Mouse (Mus musculus): ENCODE data around the gene Prrc2b.

Gene Prrc2b

DNA sequence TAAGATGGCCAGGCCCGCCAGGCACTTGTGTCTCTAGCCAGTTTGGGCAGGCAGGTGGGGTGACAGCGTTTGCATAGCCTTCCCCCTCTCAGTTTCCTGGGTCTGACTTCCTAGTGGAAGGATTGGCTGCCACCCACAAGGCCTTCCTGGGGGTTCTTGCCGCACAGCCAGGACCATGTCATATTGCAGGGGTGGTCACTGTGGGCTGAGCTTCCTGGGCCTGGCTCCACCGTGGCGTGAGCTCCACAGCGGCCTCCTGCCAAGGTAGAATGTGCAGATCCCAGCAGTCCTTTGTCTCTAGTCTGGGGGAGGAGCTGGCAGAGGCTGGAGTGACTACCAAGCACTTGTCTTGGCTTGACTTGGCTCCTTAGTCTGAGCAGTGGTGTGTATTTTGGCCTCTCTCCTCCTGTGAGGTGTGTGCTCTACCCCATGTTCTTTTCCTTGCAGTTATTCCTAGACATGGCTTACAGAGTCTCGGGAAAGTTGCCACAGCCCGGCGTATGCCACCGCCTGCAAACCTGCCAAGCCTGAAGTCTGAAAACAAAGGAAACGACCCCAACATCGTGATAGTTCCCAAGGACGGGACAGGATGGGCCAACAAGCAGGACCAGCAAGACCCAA lies 31.9 kb downstream of the Prrc2b start:
- DNase-seq (ENCODE audit: low spot score in 2 of 2), result peak in 1 of 2 experiments; percentile 61

- peak; percentile 80 to 89 for DNase-seq (ENCODE audit: low spot score in 2 of 2)
These were observed 36.2 kb downstream of the Prrc2b start for GRCm38 (mm10) chr2:32187019-32187551.

DNA sequence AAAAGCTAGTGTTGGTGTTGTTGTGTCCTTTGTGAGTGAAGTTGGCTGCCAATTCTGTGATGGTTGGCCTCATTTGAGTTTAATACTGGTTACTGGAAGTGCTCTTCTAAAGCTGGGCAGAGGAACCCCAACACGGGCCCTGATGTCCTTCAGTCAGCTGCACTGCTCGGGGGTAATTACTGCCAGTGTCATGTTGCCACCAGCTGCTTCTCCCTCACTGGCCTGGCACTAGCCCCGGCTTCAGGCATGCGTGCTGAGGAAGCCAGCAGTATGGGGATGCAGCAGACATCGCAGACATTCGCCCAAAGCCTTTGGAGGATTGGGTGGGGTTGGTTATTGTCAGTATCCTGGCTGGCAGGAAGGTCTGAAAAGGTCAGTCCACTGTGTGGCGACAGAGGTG lies 36.8 kb downstream of the Prrc2b start:
- DNase-seq (ENCODE audit: low spot score in 2 of 2), result no peak

DNA sequence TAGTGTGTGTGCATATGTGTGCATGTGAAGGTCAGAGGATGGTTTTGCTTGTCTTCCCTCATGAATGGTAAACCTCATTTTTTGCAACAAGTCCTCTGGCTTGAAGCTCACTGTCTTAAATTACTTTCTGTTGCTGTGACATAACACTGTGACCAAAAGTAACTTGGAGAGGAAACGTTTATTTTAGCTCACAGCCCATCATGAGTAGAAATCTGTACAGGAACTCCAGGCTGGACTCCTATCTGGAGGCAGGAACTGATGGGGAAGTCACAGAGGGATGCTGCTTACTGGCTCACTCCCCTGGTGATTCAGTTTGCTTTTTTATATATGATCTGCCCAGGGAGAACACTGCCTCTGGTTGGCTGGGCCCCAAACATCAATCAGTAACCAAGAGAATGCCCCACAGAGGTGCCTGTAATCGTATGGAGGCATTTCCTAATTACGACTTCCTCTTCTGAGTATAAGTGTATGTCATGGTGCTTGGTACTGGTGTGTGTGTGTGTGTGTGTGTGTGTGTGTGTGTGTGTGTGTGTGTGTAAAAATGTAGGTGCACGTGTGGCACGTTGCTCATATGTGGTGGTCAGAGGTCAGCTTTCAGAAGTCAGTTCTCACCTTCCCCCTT lies 38.3 kb downstream of the Prrc2b start:
- no peak for DNase-seq (ENCODE audit: low spot score in 2 of 2)

DNA sequence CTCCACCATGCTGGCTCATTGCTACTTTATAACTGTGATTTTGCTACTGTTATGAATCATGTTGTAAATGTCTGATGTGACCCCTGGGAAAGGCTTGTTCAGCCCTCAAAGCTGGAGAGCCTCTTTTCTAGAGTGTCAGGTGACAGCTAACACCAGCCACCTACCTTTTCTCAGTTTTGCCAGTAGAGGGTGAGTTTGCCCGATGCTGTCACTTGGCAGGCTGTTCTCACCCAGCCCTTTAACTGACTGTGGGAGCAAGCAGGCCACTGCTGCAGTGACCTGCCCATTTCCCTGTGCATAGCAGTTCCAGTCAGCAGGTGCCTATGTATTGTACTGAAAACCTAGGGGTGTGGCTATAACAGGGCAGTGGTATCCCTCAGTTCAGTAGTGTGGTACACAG lies 39.7 kb downstream of the Prrc2b start:
- no peak for DNase-seq (ENCODE audit: low spot score in 2 of 2)

DNA sequence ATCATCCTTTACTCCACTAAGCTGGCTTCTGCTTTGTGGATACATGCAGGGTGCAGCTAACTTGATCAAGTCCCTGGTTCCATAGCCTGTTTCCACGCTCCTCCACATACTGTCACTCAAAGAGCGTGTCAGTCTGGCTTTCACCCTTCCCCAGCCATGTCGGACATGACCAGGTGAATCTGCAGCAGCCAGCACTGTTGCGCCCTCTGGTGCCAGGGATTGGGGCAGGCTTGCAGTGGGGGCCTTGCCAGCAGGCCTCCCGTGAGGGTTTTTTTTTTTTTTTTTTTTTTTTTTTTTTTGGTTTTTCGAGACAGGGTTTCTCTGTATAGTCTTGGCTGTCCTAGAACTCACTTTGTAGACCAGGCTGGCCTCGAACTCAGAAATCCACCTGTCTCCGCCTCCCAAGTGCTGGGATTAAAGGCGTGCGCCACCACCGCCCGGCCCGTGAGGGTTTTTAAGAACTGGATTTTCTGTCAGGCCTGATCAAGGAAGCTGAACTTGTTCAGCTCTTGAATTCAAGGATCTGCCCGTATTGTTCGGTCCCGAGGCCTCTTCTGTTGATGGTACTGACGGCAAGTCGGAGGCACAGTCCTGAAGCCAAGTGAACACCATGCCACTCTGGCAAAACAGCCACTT lies 41.1 kb downstream of the Prrc2b start:
- no peak for DNase-seq (ENCODE audit: low spot score in 2 of 2)

DNA sequence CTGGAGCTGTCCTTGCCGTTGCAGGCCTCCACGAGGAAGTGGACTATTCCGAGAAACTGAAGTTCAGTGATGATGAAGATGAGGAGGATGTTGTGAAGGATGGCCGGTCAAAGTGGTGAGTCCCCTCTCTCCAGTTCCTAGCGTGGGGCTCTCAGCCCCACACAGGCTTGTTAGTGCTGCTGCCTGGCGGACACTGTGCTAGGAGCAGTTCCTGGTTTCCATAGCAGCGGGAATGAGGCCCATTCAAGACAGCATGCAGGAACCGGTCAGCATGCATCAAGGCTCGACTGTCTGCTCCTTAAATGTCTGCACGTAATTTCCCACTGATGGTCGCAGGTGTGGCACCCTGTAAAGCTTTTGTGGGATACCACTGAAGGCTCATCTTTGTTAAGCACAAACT lies 48.1 kb downstream of the Prrc2b start:
- DNase-seq (ENCODE audit: low spot score in 2 of 2), result no peak

DNA sequence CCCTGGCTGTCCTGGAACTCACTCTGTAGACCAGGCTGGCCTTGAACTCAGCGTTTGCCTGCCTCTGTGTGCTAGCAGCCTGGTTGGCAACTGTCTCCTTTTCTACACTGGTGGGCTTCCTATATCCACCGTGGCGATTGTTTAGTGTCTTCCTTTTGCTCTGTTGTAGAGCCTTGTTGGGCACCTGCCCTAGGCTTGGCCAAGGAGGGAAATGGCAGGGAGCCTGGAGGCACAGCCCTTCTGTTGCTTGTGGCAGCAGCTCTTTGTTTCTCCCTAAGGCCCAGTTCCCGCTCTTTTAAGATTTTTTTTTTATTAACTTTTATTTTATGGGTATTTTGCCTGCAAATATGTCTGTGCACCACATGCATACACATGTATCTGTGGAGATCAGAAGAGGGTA lies 49.2 kb downstream of the Prrc2b start:
- DNase-seq (ENCODE audit: low spot score in 2 of 2), result no peak

GRCm38 (mm10) chr2:32200712-32201111 lies 49.8 kb downstream of the Prrc2b start:
- no peak for DNase-seq (ENCODE audit: low spot score in 2 of 2)

DNA sequence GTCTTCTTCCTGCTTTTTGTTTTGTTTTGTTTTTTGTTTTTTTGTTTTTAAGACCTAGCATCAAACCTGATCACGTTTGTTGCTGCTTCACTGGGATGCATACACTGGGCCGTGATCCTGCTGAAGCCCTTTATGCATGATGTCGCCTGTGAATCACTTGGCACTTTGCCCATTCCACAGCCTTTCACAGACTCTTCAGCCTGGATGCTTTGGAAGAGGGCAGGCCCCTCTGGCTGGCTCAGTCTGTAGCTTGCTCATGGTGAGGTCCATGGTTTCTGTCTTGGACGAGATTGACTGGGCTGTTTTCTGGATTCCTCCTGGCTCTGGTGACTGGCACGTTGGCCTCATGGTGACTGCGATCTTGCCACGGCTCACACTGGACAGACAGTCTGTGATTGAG lies 50.6 kb downstream of the Prrc2b start:
- DNase-seq (ENCODE audit: low spot score in 2 of 2), result no peak

GRCm38 (mm10) chr2:32203853-32204252 lies 53.0 kb downstream of the Prrc2b start:
- no peak for DNase-seq (ENCODE audit: low spot score in 2 of 2)

GRCm38 (mm10) chr2:32207682-32208081 lies 56.8 kb downstream of the Prrc2b start:
- DNase-seq (ENCODE audit: low spot score in 2 of 2), result no peak

GRCm38 (mm10) chr2:32211689-32212088 lies 60.8 kb downstream of the Prrc2b start:
- no peak for DNase-seq (ENCODE audit: low spot score in 2 of 2)

DNA sequence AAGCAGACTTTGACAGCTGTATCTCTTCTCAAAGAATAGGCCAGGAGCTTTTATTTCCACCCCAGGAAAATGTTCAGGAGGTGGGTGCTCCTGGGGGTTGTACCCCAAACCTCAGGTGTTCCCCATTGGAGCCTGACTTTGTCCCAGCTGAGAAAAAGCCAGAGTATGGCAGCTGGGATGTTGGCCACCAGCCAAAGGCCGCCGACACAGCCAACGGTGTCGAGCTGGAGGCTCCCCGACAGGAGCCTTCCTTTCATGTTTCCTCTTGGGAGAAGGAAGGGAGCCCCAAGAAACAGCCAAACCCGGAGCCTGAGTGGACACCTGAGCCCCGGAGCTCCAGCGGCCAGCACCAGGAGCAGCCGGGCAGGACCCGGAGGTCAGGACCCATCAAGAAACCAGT lies 62.1 kb downstream of the Prrc2b start:
- no peak for DNase-seq (ENCODE audit: low spot score in 2 of 2)

- DNase-seq (ENCODE audit: low spot score in 2 of 2), result no peak
These were observed 64.7 kb downstream of the Prrc2b start for GRCm38 (mm10) chr2:32215576-32215975.

DNA sequence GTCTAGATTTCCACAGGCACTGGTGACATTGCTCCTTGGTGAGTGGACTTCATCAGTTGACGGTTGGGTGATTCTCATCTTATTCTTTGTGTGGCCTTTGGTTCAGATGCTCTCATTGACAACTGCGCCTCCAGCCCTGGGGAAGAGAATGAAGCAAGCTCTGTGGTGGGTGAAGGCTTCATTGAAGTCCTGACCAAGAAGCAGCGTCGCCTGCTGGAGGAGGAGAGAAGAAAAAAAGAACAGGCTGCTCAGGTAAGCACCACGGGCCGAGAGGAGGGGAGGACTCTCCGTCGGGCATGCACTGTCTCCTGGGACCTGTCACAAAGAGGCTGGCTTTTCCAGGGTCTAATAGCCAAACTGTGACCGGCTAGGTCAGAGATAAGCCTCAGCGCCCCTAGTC lies 65.6 kb downstream of the Prrc2b start:
- DNase-seq (ENCODE audit: low spot score in 2 of 2), result no peak

GRCm38 (mm10) chr2:32217656-32218055 lies 66.8 kb downstream of the Prrc2b start:
- DNase-seq (ENCODE audit: low spot score in 2 of 2), result no peak

DNA sequence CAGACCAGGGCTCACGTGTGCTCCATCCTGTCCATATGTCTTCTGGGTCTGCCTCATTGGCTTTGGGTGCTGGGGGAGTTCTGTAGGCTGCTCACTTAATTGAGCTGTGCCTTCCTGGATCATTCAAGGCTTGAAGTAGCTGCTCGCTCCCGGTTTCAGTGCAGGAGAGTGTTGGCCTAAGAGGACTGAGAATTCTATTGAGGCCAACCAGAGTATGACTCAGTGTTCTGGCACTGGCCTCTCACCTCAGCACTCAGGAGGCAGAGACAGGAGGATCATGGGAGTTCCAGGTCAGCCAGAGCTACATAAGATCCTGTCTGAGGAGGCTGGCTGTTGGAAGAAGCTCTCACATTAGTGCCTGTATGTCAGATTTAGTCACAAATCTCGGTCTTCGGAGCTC lies 67.2 kb downstream of the Prrc2b start:
- DNase-seq (ENCODE audit: low spot score in 2 of 2), result no peak

GRCm38 (mm10) chr2:32218541-32219334 lies 67.9 kb downstream of the Prrc2b start:
- DNase-seq (ENCODE audit: low spot score in 2 of 2), result no peak

DNA sequence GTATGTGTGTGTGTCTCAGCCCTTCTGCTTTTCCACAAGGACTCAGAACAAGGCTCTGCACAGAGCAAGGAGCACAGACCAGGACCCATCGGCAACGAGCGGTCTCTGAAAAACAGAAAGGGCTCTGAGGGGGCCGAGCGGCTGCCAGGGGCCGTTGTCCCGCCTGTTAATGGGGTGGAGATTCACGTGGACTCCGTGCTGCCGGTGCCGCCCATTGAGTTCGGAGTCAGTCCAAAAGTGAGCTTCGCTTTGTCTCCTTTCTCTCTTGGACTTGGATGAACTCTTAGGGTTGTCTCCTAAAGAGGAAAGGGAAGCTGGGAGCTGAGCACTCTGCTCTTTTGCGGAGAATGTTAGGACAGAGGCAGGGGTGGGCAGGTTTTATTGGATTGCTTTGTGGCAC lies 68.6 kb downstream of the Prrc2b start:
- no peak for DNase-seq (ENCODE audit: low spot score in 2 of 2)

DNA sequence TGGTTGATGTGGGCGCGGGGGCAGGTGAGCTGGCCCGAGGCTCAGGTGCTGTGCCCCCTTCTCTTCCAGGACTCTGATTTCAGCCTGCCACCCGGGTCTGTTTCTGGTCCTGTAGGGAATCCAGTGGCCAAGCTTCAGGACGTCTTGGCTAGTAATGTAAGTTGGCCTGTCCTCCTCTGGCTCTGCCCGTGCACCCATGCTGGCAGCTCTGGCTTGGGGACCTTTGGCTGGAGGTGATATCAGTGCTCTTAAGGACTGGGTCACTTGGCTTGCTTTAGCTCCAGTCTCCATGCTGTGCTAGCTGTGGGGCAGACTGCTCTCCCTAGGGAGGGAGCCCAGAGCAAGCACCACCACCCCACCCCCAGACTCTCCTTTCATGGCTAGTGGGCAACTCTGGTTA lies 69.1 kb downstream of the Prrc2b start:
- no peak for DNase-seq (ENCODE audit: low spot score in 2 of 2)

DNA sequence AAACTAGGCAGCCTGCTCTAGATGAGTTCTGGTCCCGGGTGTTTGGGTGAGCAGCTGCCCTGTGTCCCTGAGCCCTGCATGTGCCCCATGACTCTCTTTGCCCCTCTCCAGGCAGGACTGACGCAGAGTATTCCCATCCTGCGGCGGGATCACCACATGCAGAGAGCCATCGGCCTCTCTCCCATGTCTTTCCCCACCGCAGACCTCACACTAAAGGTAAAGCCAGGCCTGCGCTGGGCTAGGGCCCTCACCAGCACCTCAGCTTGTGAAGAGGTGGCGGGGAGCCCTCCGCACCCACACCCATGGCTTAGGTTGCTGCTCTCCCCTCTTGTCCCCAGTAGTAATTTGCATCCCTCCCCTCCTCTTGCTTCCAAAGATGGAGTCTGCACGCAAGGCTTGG lies 70.1 kb downstream of the Prrc2b start:
- DNase-seq (ENCODE audit: low spot score in 2 of 2), result no peak
